Mouse (Mus musculus) spleen, postnatal 4 days (tissue): ENCODE measurements around the gene Chsy1.

Experiments used
- DNase-seq, 2 experiments: peaks; one replicate each; pipeline ENCODE4 v3.0.0; 2022; ENCODE audit warnings: low spot score in 2 of 2

Gene Chsy1

DNA sequence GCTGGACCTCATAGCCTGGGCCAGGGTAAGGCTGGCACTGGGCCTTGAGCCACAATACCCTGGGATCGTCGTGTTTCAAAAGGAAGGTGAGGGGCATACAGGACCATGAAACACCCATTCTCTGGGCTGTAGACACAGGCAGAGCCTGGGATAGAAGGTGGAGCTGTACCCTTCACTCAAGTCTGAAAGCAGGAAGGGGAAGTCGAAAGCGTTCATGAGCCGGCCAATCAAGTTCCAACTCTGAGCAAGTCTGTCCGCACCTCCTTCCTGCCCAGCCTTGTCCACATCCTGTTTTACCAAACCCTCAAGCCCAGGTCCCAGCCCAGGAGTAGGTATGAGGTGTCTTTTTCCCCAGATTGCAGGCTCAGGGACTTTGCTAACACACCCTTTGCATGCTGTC is 66.4 kb downstream of the Chsy1 start:
- peak in 1 of 2 experiments; percentile 54 for DNase-seq

DNA sequence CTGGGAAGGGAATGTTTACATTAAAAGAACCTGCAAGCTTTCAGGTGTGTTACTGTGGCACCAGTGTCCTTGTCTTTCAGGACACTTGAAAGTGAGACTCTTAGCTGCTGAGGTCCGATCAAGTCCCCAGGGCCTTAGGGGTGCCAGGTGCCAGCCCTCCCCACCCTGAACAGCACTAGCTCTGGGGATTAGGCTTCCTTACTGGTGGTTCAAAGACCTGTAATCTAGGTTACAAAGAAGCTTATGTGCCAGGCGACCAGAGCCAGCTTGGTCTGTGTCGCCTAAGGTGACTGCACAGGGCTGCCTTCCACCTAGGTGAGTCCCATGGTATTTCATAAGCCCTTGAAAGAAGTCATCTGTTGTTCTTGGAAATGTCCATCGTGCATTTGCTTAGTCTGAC is 66.9 kb downstream of the Chsy1 start:
- no peak for DNase-seq

DNA sequence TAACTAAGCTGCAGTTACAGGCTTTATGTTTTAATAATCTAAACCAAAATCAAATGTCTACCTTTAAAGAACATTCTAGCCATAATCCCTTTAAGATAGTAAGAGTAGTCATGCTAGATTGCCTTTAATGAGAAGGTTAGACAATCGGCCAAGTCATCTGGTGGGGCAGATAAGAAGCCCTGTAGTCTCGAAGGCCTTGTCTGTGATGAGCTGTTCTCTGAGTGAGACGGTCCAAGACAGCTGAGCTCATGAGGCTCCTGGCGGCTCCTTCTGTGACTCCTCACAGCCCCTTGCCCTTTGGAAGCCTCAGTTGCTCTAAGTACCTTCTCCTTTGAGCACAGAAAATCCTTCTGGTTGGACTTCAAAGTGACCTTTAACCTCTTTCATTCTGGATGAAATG is 67.6 kb downstream of the Chsy1 start:
- DNase-seq: no peak

DNA sequence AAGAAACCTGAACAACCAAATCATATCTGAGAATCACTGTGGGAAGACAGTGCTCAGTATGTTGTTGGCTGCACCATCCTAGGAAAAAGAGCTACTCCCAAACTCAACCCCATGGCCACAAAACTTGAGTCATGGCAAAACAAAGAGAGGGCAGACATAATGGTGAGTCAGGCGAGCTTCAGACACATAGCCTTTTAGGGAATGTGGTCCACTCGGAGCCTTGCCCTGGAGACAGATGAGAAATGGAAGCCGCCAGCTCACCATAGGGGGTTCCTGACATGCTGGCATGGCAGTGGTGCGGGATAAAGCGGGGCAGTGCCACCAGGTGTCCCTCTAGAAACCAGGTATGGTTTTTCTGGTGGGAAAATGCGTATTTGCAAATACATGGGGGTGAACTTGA is 68.8 kb downstream of the Chsy1 start:
- no peak for DNase-seq

DNA sequence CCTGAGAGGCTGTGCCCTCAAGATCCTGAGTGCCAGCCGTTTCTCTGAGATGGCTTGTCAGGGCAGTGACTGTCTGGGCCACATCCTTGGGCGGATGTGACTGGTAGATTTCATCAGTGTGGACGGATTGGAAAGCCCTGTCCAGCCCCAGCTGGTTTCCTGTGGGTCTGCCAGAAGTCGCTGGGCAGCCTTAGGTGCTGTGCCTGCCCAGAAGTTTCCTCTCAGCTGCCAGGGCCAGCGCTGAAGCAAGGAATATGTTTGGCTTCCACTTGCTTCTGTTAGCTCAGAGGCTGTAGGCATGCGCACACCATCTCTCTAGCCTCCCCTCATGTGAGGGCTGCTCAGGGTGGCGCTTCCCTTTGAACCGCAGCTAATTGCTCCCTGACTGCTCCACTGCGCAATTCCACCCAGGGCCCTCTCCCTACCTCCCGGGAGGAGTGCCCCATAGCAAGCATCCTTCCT is 69.8 kb downstream of the Chsy1 start:
- DNase-seq: no peak

DNA sequence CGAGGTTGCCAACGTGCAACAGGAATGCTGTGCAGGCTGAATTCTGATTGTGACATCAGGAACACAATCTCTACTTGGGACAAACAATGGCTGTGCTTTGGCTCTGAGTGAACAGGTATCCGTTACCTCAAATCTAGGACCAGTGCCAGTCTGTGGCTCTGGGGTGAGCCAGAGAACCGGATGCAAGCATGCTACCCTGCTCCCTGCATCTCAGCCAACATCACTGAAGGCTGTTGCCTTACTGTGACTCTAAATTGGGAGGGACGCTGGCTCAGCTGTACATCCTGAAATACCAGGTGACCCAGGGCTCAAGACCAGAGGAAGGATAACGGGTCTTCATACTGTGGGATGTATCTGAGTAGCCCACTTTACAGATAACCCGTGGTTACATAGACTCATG is 70.4 kb downstream of the Chsy1 start:
- DNase-seq: no peak

DNA sequence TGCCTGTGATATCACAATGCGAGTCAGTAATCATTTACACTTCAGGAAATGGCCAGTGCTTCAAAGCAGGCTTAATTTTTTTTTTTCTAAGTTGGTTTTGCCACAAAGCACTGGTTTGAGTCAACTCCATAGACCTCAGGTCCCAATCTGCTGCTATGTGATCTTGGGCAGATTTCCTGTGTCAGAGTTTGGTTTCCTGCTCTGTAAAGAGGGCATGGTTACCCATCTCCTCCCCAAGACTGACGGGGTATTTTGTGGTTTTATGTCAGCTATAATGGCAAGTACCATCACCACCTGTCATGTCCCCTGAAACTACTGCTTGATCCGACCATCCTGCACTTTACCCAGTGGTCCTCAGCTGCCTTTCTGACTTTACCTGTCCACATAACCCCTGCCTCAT is 70.9 kb downstream of the Chsy1 start:
- DNase-seq: no peak

DNA sequence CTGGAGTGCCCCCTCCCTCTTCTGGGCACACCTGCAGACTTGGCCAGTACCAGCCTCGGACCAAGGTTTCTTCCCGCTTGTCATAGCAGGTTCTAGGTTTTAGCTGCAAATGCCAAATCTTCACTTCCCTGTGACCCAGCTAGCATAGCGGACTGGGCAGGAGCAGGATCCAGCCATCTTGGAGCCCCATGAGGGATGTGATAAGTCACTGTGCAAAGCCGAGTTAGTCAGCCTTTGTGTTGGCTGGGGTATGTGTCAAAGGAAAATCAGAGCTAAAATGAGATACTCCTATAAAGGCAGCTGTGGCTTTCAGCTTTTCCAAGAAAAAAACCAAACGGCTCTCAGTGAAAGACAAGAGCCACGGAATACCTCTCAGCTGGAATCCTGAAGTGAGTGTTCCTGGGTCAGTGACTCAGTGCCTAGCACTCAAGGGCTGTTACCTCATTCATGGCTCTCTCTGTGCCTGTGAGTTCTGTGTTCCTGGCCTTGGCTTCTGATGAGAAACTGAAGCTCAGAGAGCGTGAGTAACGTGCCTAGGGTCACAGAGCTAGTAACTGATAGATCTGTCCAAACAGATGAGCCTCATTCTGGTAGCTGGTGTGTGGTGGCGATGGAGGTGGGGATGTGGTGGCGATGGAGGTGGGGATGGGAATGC is 71.5 kb downstream of the Chsy1 start:
- no peak for DNase-seq

DNA sequence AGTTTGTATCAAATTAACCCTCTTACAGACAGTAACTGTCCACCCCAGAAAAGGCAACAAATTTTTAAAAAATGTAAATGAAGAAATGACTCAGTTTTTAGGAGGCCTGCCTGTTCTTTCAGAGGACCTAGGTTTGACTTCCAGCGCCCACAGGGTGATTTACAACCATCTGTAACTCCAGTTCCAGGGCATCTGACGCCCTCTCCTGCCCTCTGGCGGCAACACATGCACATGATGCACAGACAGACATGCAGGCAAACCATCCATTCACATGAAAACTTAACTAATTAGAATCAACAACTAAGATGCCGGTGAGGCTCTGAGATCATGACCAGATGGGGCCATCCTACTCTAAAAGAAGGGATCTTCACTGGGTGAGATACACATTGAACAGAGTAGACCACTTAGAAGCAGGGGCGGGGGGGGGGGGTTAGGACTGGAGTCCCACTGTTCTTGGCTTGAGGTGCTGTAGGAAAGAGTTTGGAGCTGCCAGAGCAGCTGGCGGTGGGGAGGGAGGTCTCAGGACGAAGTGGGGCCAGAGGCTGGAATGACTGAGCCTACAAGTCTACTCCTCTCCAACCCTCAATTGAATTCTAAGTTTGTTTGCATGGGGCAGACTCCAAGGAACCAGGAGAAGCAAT is 72.9 kb downstream of the Chsy1 start:
- DNase-seq: no peak

DNA sequence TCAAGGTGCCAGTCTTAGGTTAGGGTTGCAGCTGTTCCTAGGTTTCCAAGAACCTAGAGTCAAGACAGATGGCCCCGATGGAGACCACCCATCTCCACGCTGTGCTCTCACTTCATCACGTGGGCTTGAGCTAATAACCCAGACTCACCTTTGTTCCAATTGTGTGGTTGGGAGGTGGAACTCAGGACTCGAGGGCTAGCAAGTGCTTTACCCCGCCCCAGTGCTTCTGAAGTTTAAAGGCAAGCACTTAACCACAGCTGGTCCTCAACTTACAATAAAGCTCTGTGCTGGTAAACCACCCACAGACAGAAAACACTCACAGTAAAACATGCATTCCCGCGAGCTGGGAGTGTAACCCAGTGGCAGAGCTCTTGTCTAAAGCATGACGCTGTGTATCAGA is 74.1 kb downstream of the Chsy1 start:
- DNase-seq: no peak

DNA sequence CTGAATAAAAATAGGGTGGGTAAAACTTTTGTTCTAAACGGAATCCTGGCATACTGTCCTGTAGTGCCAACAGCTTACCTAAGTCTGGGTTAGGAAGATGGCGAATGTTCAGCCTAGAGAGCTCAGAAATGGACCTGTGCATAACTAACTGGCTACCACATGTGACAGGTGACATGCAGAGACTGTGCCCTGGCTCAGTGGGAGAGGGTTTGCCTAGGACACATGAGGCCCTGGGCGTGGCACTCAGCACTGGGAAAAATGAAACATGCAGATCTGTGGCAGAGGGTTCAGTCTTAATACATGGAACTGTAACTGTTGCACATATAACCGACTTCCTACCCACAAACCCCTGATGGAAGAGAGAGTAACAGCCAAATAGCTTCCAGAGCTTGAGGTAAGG is 74.7 kb downstream of the Chsy1 start:
- no peak for DNase-seq

DNA sequence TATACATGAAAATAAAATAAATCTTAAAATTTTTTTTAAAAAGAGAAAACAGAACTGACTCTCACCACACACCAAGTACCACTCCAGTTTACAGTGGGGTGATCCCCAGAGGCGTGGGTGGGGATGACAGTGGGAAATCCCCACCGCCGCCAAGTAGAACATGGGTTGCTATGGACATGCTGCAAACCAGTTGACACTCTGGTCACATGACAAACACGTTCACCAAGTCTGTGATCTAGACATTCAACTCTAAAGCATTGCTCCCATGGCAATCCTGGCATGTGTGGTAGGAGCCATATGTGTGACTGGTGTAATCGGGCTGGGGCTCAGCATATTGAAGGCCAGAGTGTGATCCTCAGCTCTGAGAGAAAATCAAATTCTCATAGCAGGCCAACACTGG is 76.1 kb downstream of the Chsy1 start:
- DNase-seq: no peak

DNA sequence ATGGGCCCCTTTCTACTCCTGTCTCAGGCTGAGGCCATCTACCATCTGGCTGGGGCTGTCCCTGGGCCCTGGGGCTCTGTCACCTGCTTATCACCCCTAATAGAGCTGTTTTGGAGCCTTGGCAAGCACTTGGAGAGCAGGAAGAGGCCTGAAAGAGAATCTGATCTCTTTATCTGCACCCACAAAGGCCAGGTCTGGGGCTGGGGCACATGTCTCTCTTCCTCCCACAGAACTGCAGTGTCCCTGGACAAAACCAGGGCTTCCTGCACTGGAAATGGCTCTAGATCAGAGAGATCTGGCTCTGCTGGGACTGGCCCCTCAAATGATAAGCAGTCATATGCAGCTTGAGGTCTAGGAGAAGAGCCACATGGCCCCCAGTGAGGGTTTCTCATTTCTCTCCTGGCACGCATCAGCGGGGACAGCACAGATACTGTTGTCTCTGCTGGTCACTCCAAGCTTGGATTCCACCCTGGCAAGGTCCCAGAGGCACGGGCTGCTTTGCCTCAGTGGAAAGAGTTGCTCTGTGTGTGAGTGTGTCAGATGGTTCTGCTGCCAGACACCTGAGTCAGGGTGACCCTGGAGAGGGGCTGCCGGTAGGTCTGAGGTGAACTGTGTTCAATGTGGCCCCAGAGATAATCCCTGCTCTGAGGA is 78.4 kb downstream of the Chsy1 start:
- peak; percentile 40 to 67 for DNase-seq

DNA sequence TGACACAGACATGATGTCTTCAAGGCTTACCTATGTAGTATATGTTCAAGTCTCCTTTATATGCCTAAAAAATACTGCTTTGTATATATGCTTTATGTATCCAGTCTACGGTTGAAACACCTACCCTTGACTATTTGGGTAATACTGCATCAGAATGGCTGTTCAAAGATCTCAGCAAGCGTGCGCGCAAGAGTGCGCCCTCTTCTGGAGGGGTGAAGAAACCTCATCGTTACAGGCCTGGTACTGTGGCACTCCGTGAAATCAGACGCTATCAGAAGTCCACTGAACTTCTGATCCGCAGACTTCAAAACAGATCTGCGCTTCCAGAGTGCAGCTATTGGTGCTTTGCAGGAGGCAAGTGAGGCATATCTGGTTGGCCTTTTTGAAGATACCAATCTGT is 81.1 kb downstream of the Chsy1 start:
- peak in 1 of 2 experiments; percentile 65 for DNase-seq

DNA sequence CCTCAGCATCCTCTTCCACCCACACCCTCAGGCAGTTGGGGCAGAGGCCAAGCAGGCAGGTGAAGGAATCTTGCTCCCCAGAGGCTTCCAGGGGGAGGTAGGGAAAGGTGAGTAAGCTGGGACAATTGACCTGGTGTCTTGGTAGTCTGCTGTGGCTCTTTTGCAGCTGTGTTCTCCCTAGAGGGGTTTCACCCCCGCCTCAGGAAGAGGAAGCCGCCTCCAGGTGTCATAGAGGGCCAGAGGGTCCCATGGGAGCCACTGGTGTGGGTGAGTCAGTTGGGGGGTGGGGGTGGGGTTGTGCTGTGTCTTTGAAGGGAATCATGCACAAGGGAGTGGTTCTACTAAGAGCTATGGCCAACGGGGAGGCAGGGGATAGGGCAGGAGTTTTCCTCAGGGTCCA is 85.2 kb downstream of the Chsy1 start:
- peak; percentile 67 to 80 for DNase-seq

DNA sequence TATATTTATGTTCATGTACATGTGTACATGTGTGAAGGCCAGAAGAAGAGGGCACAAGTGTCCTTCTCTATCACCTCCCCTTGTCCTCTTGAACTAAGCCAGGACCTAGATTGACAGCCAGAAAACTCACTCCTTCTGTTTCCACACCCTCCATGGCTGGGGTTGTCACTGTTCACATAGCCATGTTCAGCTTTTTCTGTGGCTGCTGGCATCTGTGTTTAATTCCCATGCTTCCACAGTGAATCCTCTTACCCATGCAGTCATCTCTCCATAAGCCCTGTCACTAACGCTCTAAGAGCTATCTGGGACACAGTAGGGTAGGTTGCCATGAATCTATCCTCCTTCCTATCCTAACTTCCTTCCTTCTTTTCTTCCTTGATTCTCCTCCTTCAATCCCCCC is 86.6 kb downstream of the Chsy1 start:
- DNase-seq: no peak

DNA sequence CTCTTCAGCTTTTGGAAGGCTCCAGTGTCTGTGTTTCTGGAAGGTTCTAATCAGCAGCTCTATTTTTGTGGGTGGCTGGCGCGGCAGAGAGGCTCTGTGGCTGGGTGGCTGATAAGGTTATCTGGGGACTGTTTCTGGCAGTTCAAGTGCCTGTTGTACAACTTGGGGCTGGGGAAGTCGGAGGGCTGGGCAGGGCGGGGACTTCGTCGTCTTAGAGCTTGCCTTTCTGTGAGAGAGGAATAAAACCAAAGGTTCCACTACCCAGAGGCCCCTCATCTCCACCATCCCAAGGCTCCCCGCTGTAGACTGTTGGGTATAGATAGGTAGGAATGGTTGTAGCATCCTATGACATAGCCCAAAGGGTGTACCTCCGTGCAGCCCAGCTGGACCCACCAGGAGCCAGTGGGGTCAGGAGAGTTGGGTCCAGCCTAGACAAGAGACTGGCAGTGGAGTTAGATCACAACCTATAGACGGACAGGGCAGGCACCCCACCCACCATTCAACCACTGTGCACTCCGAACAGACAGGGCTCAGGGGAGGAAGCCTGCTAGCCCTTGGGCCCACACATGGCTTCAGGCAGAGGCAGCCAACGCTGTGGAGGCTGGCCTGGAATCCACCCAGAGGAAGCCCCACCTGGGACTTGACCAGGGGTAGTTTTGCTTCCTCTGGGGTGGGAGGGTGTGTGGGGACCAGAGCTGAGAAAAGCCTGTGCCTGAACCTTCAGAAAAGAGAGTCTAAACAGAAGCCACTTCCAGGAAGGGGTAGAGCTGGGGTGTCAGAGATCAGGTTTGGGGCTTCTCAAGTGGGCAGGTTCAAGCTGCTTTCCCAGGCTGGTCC is 87.5 kb downstream of the Chsy1 start:
- peak; percentile 80 to 83 for DNase-seq

DNA sequence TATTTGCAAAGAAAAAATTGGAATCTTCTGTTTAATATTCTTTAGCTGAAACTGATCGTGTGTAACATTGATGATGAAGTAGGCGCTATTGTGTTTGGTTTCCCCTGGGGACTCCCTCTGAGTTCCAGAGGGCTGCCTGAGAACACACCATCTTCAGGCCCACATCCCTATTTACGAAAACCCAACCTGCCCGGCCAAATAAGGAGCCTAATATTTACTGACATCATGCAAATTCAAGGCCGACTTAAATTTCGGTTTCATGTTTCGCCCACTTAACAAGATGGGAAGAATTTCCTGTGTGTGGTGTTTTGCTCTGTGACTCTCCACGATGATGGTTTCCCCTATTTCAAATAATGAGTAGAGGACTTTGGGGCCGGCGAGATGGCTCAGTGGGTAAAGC is 89.1 kb downstream of the Chsy1 start:
- no peak for DNase-seq

DNA sequence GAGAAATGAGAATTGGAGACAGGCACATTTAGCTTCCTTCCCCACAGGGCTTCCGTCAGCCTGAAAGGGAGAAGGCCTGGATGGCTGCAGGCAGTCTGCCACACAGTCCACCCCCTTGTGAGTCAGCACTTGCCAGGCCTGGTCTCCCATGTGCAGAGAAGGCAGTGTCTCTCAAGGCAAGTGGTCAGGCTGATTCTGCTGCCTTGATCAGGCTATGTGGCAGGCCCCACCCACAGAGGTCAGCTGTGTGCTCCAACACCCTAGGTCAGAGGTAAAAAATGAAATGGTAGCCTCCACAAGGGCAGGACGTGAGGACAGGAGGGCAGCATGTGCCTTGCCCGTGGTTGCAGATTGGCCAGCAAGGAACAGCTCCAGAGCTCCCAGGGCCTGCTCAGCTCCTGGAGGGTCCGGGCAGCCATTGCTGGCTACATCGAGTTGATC is 90.1 kb downstream of the Chsy1 start:
- DNase-seq: peak; percentile 42 to 76

DNA sequence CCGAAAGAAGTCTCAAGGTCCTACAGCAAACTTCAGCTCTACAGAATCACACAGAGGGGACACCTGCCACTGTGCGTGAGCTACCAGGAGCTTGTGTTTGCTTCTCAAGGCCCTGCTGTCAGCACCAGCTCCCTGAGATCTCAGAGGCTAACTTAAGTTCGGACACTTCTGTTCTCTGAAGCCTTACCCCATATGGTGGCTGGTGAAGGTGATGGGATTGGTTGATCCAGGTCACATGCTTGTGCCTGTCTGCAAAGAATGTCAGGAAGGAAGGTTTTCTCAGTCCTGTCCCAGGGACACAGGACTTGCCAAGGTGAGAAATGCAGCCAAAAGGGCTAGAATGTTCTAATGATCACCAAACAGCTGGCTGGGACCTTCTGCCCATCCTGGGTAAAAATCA is 91.1 kb downstream of the Chsy1 start:
- peak in 1 of 2 experiments; percentile 57 for DNase-seq

DNA sequence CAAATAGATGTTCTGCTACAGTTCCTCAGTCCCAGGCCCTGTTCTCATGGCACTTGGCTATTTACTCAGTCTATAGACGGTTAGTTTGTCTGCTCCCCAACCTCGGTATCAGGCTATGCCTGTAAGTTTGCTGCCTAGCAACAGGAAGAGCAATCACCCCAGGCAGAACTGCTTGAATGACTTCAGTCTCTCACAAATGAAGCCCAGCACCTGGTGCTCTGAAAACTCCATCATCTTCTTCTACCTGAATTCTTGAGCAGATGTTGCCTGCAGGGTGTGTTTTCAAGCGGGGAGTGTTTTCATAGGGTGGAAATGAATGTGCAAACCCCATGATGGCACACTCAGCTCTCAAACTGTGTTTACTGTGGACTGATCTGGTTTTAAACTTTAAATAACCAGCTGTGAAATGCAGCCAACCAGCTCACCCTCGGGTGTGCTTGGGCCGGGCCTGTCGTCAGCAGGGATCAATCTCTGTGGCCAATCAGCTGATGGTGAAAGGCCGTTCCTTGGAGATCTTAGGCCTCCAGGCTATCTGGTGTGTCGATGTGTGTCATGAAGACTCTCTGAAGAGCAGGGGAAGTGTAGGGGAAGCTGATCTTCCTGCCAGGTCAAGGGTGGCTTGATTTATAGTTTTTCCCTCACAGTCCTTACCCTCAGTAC is 91.6 kb downstream of the Chsy1 start:
- DNase-seq: peak in 1 of 2 experiments; percentile 62

DNA sequence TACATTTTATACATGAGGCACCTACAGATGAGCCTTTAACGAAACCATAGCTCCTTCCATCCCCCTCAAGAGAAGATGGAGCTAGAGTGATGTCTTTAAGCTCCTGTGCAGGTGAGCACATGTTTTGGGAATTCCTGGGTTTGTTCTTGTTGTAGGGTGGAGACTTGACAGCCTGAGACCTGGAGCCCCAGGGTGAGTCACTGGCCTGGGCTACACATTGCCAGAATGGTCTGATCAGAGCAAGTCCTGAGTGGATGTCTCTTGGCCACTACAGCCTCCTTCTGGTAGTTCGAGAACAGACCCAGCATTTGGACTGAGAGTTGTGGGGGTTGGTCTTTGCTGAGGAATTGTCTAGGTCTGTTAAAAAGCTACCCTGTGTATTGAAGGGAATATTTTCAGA is 92.3 kb downstream of the Chsy1 start:
- peak in 1 of 2 experiments; percentile 53 for DNase-seq
